Mouse (Mus musculus) spleen, adult 2 months (tissue): Measurements from ENCODE around the gene Rab6b.

Experiments
- CTCF ChIP-seq: fragments of 200-500 bp; IDR thresholded peaks from 2 replicates; pipeline ENCODE4 v1.5.1; 2011; ENCODE audit warnings: mild to moderate bottlenecking, inconsistent platforms; ENCODE audit not compliant: insufficient read depth, insufficient read length, insufficient replicate concordance; ENCODE audit errors: extremely low read depth
- POLR2A ChIP-seq: fragments of 200-500 bp; IDR thresholded peaks from 2 replicates; pipeline ENCODE4 v1.6.1; 2011; ENCODE audit warnings: low read depth, low read length, inconsistent platforms

- TF ChIP-seq POLR2A (no peak), CTCF (no peak)
These were observed at the start of gene Rab6b for GRCm38 (mm10) chr9:103111621-103112470.
